Mouse (Mus musculus): ENCODE measurements around the gene Rara.
"Not testable (repeated sequence)": the region's sequence is repeated elsewhere in the genome, so short reads cannot be mapped to it uniquely, and the experiment has no call there.

The Rara gene

DNA sequence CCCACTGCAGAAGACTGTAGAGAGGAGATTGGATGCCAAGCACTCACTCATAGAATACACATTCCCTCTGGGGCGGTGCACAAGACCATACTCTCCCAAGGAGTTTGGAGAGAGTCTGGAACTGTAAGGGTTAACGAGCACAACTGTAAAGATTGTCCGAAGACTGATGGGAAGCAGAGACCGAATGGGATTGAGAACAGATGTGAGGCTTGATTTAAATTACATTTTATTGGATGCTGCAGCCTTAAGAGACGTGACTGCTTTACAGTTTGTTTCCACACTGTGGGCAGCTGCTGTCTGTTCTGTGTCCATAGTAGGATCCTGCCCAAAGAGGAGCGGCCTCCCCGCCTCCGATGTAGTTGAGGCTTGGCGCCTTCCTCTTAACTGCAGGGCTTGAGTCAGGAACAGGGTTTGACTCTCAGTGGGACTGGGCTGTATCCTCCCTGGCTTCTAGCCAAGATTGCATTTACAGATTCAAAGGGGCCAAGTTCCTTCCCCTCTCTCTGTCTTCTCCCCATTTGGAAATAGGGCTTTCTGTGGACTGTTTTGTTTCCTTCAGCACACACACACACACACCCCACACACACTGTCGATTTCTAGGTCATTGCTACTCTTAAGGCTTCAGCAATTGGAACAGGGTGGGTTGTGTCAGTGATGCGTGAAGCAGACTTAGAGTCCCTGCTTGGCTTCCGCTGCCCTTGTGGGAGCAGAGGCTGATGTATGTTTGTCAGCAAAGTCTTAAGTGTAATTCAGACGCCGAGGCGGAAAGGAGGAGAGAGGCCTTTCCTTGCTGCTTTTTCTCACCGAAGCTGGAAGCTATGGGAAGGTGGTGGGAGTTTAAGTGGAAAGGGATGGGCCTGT is 4.5 kb upstream of the Rara start:
- peak; percentile 16 for DNase-seq (ENCODE audit: low read depth)

DNA sequence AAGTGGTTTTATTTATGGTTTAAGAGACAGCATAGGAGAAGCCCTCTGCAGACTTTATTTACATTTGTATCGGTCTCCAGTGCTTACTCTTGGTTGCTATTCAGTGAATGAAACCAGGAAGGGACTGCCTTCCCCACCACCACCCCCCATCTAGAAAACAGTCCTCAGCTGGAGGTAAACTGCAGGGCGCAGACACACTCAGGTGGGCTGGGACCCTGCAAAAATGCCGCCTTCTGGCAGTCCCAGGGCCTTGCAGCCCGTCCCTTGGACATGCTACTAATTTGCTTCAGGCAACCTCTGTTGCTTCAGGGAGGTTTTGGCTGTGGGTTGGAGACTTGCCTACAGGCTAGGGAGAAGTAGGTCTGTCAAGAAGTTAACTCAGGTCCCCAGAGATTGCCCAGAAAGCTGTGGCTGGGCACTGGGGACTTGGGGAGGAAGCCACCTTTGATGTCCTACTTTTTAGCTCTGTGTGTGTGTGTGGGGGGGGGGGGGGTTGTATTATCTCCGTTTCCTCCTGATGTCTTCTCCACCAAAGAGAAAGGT is 2.9 kb upstream of the Rara start:
- DNase-seq (ENCODE audit: low read depth) = no peak

DNA sequence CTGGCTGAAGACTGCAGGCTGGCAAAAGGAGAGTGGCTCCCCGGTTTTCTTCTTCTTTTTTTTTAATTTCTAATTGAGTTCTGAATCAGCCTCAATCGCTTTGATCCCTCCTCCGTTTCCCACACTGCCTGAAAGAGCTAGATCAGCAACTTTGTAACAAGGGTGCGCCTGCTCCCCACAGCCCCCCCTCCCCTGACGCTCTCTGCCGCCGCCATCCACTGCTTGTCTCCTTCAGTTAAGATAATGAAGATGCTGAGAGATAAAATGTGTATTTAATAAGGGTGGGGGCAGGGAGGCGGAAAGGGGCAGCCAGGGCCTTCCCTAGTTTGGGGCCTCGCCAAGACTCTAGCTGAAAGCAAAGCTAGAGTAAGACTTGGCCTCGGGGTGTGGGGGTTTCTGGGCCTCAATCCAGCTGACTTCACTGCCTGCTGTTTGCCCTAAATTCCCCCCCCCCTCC is 2.3 kb upstream of the Rara start:
- peak; percentile 43 for DNase-seq (ENCODE audit: low read depth)

DNA sequence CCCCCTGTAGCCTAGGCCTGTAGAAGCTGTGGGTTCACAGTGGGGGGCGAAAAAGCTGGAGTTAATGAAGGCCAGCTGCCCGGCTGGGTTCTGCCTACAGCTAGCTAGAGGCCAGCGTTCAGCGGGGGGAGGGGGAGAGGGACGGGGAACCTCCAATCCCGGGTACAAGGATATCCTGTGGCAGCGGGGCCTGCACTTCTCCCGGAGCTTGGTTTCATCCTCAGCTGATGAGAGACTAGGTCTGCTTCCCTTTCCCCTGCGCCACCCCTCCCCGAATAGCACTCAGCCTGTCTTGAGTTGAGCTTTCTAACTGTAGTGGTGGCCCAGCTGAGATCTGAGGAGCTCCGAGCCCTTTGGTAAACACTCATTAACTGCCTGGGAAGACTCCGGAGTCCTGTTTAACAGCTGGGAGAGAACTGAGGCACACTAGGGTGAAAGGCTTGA is 1.7 kb upstream of the Rara start:
- peak; percentile 30 for DNase-seq (ENCODE audit: low read depth)

DNA sequence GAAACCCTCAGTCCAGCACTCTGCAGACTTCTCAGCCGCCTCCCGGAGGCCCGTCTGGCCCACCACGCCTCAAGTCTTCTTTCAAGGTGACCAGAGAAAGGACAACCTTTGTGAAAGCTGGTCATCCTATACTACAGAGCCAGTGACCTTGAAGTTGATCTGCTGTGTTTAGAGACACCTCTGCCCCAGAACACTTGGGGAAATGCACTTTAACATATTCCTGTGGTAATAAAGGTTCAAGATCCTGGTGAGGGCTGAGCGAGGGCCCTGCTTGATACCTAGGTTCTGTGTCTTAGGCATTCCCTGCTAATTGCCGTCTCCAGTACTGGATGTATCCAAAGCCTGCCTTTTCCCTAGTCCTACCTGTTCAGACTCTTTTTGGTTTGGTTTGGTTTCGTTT is 1.1 kb upstream of the Rara start:
- DNase-seq (ENCODE audit: low read depth) = peak; percentile 21

DNA sequence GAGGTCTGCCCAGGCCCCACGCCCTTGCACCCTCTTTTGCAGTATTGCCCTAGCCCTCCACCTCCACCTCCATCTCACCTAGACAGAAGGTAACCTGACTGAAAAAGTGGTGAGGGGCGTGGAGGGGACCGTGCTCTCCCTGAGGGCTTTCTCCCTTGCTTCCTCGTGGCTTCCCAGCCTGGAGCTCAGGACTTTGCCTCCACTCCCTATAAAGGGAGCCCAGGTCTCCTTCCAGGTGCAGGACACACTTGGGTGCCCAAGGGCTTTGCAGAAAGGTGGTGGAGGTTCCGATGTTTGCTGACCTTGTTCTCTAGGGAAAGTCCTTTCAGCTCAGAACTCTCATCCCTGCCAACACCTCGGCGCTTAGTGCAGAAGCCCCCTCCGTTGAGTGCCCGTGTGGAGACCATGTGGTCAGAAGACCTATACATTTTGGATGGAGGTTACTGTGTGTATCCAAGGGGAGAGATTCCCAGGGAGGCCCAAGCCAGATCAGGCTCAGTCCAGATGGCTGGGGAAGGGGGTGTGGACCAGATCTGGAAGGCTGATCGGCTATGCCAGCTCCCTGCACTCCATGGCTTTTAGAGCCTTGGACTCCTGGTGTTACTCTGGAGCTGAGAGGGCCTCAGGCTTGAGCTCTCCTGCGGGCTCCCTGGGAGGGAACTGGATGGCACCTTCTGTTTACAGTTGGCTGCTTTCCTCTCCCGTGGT is 722 bp downstream of the Rara start:
- no peak for DNase-seq (ENCODE audit: low read depth)

DNA sequence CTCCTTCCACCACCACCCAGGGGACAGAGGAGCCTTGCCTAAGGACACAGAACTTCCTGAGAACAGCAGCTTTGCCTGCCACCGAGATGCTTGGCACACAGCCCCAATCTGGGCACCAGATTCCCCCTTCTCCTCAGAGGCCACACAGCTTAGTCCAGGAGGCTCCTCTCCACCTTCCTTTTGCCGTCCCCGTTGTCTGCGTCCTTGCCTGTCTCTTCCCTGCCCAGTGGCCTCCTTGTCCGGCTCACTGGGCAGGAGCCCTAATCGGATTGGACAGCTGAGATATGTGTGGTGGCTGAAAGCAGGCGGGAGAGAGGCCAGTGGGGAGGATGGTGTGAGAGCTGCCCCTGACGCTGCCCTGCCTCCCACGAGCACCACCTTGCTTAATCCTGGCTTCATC is 1.9 kb downstream of the Rara start:
- DNase-seq (ENCODE audit: low read depth) = no peak

DNA sequence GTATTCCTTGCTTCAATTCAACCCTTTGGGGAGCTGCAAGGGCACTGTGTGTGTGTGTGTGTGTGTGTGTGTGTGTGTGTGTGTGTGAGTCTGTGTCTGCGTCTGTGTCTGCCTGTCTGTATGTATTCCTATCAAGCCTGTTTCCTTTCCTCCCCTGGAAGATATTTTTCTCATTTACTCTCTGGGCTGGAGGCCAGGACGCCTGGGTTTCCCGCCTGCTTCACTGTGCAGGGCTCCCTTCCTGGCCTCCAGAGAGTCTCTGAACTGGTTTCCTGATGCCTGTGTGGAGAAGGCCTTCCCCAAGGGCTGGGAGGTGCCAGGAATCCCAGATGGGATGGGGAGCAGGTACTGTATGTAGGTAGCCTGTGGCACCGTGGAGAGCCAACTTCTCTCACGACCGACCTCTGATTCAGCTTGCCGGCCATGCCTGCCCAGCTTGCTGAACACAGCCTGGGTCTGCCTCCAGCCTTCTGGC is 2.5 kb downstream of the Rara start:
- DNase-seq (ENCODE audit: low read depth) = no peak

DNA sequence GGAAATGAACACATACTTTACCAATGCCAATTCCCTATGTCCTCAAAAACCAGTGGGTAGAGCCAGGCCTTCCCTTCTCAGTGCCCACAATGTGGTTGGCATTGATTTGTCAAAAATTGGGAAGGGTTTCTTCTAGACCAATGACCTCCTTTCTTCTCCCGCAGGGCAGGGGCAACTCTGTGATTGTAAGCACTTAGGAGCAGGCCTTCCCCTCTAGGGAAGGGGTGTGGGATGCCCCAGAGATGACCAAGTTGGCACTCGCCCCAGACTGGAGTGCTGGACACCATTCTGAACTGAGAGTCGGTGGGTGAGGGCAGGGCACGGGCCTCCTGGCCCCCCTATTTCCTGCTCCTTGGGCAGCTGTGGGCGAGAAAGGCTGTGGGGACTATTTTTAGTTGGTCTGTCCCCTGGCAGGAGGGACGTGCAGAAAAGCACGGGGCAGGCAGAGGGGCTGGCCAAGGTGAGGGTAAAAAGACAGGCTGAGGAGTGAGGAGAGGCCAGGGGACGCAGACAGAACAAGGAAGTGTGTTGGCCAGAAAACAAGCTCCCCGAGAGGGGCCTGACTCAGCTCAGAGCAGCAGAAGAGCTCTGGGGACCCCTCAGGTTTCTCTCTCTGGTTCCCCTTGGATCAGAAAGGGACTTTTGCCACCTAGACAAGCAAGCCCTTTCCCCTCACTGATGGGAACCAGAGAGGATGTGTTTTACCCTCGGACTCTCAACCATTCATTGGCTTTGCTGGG is 3.3 kb downstream of the Rara start:
- no peak for DNase-seq (ENCODE audit: low read depth)

DNA sequence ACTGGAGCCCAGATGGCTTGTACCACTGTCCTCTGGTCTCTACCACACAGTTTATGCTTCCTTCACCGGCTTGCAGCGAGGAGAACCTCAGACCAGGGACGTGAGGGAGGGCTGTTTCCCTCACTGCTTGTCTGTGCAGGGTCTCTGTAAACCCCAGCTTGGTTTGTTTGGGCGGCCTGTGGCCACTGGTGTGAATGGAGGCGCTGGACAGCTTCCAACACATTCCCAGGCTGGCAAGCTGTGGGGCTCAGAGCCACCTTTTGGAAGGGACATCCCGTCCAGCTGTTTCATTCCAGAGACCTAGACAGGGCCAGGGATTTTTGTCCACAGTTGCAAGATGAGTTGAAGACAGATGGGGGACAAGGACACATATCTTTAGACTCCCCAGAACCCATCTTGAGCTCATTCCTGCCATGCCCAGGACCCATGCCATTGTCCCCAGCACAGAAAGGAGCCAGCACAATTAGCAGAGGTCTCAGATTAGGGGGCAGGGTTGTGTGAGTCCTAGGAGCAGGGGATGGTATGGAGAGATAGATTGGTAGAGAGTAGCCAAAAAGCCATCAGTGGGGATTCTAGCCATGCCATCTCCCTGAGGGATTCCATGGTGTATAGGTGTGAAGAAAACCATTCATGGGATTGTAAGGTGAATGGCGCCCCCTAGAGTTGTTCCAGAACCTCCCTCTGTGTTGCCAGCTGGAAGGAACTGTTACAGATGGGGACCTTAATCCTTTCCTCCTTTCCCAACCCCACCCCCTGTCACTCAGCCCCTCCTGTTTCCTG is 4.1 kb downstream of the Rara start:
- no peak for DNase-seq (ENCODE audit: low read depth)

DNA sequence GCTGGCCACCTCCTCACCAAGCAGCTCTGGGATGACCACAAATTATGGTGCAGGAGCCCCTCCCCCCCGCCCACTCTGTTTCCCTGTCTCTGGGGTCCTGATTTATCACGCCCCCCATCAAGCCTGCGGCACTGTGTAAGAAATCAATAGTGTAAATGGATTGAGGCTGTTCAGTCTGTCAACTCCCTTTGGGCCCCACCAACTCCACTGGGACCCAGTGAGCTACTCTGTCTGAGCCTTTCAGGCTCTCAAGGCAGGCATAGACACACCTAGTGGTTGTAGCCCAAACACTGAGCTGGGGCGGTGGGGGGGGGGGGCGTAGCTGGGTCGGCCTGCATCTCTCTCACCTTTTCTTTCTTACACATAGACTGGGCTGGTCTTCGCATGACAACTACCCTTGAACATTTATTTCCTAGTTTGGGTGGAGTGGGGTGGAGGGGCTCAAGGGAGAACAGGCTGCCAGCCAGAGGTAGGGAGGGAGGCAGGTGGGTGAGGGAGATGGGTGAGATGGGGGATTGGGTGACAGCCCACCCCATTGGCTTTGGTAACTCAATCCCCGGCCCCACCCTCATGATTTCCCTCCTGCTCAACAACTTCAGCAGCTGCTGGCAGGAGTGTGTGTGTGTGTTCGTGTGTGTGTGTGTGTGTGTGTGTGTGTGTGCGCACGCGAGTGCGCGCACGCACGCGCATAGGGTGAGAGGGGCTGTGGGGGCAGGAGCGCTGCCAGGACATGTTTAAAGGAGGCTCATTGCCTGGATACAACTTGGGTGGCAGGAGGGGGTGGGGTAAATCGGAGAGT is 4.9 kb downstream of the Rara start:
- DNase-seq (ENCODE audit: low read depth) = no peak

DNA sequence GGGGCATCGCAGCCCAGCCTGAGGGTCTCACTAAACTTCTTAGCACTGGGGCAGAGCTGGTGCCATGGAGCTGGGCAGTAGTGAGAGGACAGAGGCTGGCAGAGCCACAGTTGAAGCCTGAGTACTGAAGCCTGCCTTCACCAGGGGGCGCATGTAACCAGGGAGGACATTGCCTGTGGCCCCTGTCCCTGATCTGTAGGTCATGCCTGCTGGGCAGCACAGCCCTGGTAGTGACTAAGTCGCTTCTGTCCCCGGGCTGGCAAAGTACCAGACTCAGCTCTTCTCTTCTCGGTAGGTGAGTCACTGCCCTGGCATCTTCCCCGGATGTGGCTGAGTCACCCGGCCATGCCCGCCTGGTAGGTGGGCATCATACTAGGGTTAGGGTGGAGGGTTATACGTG is 5.5 kb downstream of the Rara start:
- peak; percentile 72 for DNase-seq (ENCODE audit: low read depth)

DNA sequence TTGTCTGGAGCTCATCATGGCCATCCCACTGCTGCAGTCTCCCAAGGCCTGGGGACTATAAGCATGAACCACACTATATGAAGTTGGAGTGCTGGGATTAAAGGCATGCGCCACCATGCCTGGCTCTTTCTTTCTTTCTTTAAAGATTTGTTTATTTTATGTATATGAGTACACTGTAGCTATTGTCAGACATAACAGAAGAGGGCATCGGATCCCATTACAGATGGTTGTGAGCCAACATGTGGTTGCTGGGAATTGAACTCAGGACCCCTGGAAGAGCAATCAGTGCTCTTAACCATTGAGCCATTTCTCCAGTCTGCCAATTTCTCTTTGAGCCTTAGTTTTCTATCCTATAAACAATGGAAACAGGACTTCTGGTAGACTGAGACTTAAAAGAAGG is 6.2 kb downstream of the Rara start:
- not testable (repeated sequence) for DNase-seq (ENCODE audit: low read depth)

DNA sequence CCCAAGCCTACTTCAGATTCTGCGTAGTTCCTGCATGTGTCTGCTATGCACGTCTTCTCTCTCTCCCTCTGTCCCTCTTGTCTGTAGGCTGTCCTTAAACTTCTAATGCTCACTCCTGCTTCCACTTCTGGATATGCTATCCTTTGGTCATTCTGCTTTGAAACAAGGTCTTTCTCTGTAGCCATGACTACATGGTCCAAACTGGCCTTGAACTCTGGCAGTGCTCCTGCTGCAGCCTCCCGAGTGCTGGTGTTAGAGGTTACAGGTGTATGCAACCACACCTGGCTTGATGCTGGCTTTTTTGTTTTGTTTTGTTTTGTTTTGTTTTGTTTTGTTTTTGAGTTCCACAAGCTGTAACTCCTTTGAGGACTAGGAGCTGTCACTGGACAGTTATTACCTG is 6.7 kb downstream of the Rara start:
- no peak for DNase-seq (ENCODE audit: low read depth)

DNA sequence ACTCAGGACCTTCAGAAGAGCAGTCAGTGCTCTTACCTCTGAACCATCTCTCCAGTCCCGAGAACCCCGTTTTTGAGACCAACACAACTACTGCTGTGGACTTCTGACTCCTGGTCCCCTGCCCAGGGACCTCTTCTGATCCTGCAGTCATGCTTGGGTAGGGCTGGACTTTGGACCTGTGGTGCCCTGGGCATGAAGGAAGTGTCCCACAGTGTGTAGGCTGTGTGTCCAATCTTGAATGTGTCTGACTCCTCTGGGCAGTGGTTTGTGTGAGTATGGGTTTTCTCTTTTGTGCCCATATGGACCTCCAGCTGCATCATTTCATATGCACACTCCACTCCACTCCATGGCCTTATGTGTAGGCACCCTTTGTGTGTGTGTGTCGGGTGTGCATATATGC is 7.5 kb downstream of the Rara start:
- no peak for DNase-seq (ENCODE audit: low read depth)

DNA sequence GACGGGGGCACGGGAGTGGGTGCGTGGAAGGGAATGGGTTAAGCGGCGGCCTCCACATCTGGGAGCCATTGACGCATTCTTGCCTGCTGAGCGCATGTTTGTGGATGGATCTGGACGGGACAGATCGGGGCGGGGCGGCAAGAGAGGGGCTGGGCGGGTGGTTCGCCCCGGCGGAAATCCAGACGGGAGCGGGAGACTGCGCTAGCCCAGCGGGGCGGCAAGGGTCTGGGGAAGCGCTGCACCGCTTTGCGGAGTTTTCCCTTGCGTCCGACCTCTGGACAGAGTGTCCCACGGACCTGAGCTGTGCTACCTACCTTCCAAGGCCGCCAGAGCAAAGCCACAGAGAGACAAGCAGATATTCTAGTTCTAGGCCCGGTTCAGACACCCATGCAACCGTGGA is 8.6 kb downstream of the Rara start:
- DNase-seq (ENCODE audit: low read depth) = no peak

DNA sequence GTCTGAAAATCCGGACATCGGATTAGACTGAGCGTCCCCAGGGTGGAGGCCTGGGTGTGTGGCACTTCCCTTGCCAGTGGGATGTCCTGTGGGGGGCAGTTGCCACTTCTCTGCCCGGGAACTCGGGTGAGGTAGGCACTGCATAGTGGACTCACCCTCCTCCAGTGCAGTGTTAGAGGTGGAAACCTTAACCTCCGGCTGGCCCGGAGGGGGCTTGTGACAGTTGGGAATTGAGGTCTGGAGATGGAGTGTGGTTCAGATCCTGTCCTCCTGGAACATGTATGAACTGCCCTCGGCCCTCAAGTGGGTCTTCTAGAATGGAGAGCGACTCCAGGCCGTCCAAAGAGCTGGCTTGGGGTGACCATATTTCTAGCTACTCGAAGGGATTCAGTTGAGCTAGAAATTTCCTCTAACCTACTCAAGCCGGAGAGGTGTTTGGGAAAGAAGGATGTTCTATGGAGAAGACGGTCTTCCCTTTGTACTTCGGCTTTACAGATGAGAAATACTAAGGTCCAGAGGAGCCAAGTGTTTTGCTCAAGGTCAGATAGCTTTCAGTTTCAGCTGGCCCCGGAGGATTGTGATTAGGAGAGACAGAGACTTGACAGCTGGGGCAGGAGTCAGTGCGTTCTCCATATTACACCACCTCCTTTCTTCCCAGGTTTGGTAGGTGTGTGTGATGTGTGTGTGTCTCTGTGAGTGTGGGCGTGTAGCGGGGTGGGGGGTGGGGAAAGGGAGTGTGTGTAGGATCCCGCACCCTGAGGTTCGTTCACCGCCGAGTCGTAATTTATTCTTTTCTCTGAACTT is 9.2 kb downstream of the Rara start:
- no peak for DNase-seq (ENCODE audit: low read depth)

DNA sequence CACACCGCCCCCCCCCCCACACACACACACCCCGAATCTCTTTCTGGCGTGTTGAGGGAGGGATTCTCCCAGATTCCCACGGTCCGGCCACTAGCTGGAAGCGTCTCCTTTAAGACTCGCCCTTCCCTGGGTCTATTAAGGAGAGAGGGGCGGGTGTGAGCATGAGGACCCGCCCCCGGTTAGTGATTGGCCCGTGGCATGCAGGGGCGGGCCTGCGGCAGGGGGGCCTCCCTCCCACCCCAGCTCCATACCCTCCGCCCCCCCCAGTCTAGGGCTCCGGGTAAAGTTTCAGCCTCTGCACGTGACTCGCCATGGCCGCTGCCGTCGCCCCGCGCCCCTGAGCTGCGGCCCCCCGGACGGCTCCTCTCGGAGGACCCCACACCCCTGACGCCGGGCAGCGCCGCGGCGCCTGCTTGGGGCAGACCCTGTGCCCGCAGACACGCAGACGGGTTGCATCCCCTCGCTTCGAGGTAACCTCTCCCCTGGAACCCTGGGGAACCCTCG is 9.8 kb downstream of the Rara start:
- DNase-seq (ENCODE audit: low read depth) = peak; percentile 91

DNA sequence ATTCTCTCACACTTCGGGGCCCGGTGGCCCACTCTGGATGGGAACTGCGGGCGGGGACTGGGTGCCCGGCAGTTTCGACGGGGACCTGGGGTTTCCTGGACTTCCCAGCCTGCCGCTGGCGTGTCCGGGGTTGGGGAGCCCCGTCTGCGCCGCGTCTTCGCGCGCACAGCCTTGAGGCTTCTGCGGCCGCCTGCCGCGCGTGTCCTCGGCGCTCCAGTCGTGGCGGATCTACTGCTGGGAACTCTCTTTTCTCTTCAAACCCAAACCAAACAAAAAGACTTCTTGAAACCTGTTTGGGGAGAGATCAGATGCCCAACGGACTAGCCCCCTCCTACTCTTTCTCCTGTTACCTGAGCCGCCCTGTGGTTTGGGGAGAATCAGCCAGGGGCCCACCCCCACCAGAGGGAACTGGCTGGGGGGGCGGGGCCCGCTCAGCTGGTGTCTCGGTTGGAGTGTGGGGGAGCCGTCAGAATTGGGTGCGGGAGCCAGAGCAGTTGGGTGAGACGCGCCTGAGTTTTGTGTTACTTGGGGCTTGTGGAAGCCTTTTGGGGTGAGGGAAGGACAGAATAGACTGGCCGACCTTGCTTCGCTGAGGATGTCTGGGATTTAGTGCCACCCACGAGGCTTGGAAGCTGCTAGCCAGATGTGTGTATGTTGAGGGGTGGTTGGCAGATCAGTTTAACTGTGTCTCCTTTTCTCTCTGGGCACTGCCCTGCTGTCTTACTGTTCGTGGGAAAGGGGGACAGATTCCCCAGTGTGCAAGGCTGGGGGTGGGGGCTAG is 10.5 kb downstream of the Rara start:
- peak; percentile 77 for DNase-seq (ENCODE audit: low read depth)
